Mouse (Mus musculus) forelimb bud, embryonic 11.5 days (tissue): ENCODE measurements at regions not wholly inside any gene's neighbourhood (a gene's known extent, or its start where the extent isn't known, plus 50 kb on each side); places are given as distances from the start of the nearest gene placed in this dataset.
"Not testable (repeated sequence)": the region's sequence is repeated elsewhere in the genome, so short reads cannot be mapped to it uniquely, and the experiment has no call there.

Experiments
- DNase-seq: peaks from one replicate; pipeline ENCODE4 v3.0.0-alpha.2; 2012; ENCODE audit warnings: low read depth, low spot score

DNA sequence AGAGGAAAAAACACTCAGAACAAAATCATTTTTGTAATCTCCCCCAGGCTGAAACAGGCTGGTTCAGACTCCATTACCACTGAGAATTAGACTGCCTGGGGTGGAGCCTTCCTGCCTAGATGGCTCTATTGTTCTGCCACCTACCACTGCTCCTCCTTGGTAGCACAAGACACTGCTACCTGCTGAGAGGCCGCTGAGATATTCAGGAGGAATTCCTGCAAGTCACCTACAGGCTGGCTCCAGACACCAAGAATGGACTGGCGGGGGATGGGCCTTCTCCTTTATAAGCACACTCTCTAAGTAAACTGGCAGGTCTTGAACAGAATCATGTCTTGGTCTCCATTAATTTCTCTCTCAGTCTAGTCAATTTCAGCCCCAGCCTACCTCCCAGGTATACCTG lies 3289.4 kb downstream of the Gm37988 start:
- no peak for DNase-seq

DNA sequence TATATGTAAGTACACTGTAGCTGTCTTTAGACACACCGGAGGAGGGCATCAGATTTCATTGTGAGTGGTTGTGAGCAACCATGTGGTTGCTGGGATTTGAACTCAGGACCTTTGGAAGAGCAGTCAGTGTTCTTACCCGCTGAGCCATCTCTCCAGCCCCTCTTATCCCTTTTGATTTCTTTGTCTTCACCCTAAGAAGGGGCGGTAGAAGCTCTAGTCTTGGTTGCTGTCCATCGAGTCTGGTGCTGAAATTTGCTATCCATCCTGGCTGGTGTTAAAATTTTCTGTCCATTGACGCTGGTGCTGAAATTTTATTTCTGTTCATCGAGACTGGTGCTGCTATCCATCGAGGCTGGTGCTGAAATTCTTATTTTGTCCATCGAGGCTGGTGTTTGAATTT lies 3290.9 kb upstream of the A830018L16Rik start:
- peak; percentile 84 for DNase-seq

DNA sequence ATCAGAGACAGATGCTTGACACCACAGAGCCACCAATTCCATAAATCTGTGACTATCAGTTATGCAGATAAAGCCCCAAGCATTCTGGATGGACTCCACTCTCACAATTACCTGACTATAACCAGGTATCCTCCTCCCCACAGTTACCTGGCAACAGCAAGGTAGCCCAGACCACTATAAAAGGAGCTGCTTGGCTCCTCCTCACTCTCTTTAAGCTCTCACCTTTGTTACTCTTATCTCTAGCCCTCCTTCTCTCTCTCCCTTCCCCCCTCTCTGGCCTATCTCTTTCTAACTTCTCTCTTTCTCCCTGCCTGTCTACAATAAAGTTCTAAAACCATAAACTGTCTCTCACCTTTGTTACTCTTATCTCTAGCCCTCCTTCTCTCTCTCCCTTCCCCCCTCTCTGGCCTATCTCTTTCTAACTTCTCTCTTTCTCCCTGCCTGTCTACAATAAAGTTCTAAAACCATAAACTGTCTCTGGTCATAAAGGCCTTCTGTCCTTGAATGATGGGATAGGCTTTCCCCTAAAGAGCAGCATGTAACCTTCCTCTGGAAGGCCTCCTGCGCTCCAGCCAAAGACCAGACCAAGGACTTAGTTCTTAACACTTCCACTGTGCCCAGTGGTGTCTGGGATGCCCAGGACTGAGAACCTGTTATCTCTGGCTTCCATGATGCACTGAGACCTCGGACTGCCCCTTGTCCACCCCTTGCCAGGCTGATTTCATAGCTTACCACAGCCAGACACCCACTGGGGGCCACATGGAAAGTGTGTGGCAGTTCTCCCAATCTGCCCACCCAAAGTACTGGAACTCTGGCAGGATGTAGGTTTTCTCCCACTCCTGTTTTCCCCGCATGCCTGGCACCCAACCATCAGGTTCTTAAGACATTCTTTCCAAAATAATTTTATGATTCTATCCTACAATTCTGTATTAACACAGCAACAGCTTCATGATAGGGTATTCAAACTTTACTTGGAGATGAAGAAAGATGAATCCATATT lies 3279.2 kb upstream of the A830018L16Rik start:
- DNase-seq: not testable (repeated sequence)

DNA sequence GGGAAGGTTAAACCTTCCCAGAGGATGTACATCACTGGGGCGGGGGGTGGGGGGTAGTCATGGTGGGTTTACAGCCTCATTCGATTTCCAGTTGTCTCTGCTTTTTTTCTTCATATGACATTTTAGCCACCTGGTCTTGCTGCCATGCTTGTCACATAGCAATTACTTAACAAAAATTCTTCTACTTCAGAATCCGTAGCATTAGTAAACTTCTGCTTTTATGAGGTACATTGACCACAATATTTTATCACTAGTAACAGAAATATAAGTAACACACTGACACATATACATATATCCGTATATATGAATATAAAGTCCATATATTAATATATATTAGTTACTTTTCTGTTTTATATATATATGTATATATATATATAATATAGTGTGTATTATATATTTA lies 3271.3 kb upstream of the A830018L16Rik start:
- DNase-seq: no peak

DNA sequence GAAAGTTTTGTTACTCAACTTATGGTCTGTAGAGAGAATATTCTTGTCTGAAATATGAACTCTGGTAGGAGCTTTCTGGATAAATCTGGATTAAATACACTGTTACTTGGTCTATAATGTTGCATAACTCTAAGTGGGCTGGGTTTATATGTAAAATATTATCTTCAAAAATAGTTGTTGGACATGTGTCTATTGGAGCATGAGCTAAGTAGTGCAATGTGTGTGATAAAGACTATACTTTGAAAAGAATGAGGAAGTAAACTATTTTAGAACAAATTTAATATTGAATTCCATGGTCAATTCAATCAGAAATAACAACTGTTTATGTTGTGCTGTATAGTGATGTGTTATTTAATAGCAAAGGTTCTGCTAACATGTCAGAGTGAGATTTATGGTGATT lies 3240.7 kb upstream of the A830018L16Rik start:
- DNase-seq: no peak
